Mouse (Mus musculus): ENCODE data around the gene Epha1. TPM values are rescaled to one million over a fixed set of nuclear protein-coding genes. Genes with fewer than 3 reads are reported as not detected.
A peak's percentile ranks its signal among the peaks of the same experiment; 100 is the strongest.

The Epha1 gene
- polyA plus RNA-seq (2015; fragmentation: Nextera tagmentation; extraction: Ambion mirVana) = 0.25 and 0.49 TPM in 2 replicates

- Histone ChIP-seq H3K9ac (ENCODE audit: low read depth, low read length) (peak within 1 kb of the TSS; percentile 54), H3K4me3 (ENCODE audit: low read length) (peak within 1 kb of the TSS; percentile 49), H3K9me3 (ENCODE audit: control insufficient read depth, low read length) (no peaks in the 10 kb centered on the region), H3K4me2 (ENCODE audit: low read length) (peak within 1 kb of the TSS; percentile 97), H3K27ac (ENCODE audit: low read depth, low read length) (no peak within 1 kb of the TSS), H3K36me3 (ENCODE audit: control insufficient read depth, insufficient read depth, low read length) (no peaks in the 10 kb centered on the region), H3K27me3 (replicated peaks; ENCODE audit: control insufficient read depth, insufficient read depth, low read length) (no peaks in the 10 kb centered on the region; the same call in 1 of the 2 replicates), H3K4me1 (ENCODE audit: control insufficient read depth, insufficient read depth, low read depth, low read length) (peaks cover 14% of the 10 kb centered on the region)
- ATAC-seq = peak; percentile 69
- WGBS = under 1% methylated on average over 29 of the region's 36 CpGs
Observed at GRCm38 (mm10) chr6:42372816-42373547, at the start of gene Epha1. Gene Epha1, minus strand, starts transcription at chr6:42373268.

GRCm38 (mm10) chr6:42421439-42421838, 48.4 kb upstream of the Epha1 start:
- Histone ChIP-seq H3K36me3 (ENCODE audit: control insufficient read depth, insufficient read depth, low read length) (no peaks in the 10 kb centered on the region), H3K9ac (ENCODE audit: low read depth, low read length) (no peak overlapping the region), H3K4me3 (ENCODE audit: low read length) (no peak overlapping the region), H3K27me3 (replicated peaks; ENCODE audit: control insufficient read depth, insufficient read depth, low read length) (no peaks in the 10 kb centered on the region), H3K4me1 (ENCODE audit: control insufficient read depth, insufficient read depth, low read depth, low read length) (no peaks in the 10 kb centered on the region), H3K4me2 (ENCODE audit: low read length) (no peak overlapping the region), H3K9me3 (ENCODE audit: control insufficient read depth, low read length) (no peaks in the 10 kb centered on the region), H3K27ac (ENCODE audit: low read depth, low read length) (no peak overlapping the region)
- no peak for ATAC-seq
- WGBS = 66% methylated on average over 2 of the region's 2 CpGs

- Histone ChIP-seq H3K4me1 (ENCODE audit: control insufficient read depth, insufficient read depth, low read depth, low read length) (no peaks in the 10 kb centered on the region), H3K27ac (ENCODE audit: low read depth, low read length) (no peak overlapping the region), H3K4me3 (ENCODE audit: low read length) (no peak overlapping the region), H3K9me3 (ENCODE audit: control insufficient read depth, low read length) (no peaks in the 10 kb centered on the region), H3K36me3 (ENCODE audit: control insufficient read depth, insufficient read depth, low read length) (no peaks in the 10 kb centered on the region), H3K4me2 (ENCODE audit: low read length) (no peak overlapping the region), H3K9ac (ENCODE audit: low read depth, low read length) (no peak overlapping the region), H3K27me3 (replicated peaks; ENCODE audit: control insufficient read depth, insufficient read depth, low read length) (no peaks in the 10 kb centered on the region)
- 90% methylated on average over 2 of the region's 2 CpGs for WGBS
- no peak for ATAC-seq
Observed at GRCm38 (mm10) chr6:42419443-42419842, 46.4 kb upstream of the Epha1 start.

GRCm38 (mm10) chr6:42405134-42405533, 32.1 kb upstream of the Epha1 start, which contains the start of gene Tas2r135:
Gene Tas2r135, plus strand, starts transcription at chr6:42405434.
- ATAC-seq = no peak
- WGBS = 84% methylated on average over 2 of the region's 2 CpGs
- Histone ChIP-seq H3K9ac (ENCODE audit: low read depth, low read length) (no peak within 1 kb of the TSS), H3K4me2 (ENCODE audit: low read length) (no peak within 1 kb of the TSS), H3K4me3 (ENCODE audit: low read length) (no peak within 1 kb of the TSS), H3K36me3 (ENCODE audit: control insufficient read depth, insufficient read depth, low read length) (no peaks in the 10 kb centered on the region), H3K27ac (ENCODE audit: low read depth, low read length) (no peak within 1 kb of the TSS), H3K4me1 (ENCODE audit: control insufficient read depth, insufficient read depth, low read depth, low read length) (no peaks in the 10 kb centered on the region), H3K9me3 (ENCODE audit: control insufficient read depth, low read length) (no peaks in the 10 kb centered on the region), H3K27me3 (replicated peaks; ENCODE audit: control insufficient read depth, insufficient read depth, low read length) (no peaks in the 10 kb centered on the region)

GRCm38 (mm10) chr6:42399938-42400337, 26.9 kb upstream of the Epha1 start, which contains the start of gene Tas2r143:
Gene Tas2r143, plus strand, starts transcription at chr6:42400238.
- no peaks in the 10 kb centered on the region for H3K27me3 ChIP-seq (replicated peaks; ENCODE audit: control insufficient read depth, insufficient read depth, low read length)
- 94% methylated on average over 1 of the region's 1 CpGs for WGBS
- ATAC-seq = no peak
- H3K9ac ChIP-seq (ENCODE audit: low read depth, low read length) = no peak within 1 kb of the TSS
- H3K27ac ChIP-seq (ENCODE audit: low read depth, low read length) = no peak within 1 kb of the TSS
- no peaks in the 10 kb centered on the region for H3K9me3 ChIP-seq (ENCODE audit: control insufficient read depth, low read length)
- H3K36me3 ChIP-seq (ENCODE audit: control insufficient read depth, insufficient read depth, low read length) = no peaks in the 10 kb centered on the region
- H3K4me2 ChIP-seq (ENCODE audit: low read length) = no peak within 1 kb of the TSS
- no peaks in the 10 kb centered on the region for H3K4me1 ChIP-seq (ENCODE audit: control insufficient read depth, insufficient read depth, low read depth, low read length)
- H3K4me3 ChIP-seq (ENCODE audit: low read length) = no peak within 1 kb of the TSS

GRCm38 (mm10) chr6:42398998-42399397, 25.9 kb upstream of the Epha1 start:
- Histone ChIP-seq H3K27me3 (replicated peaks; ENCODE audit: control insufficient read depth, insufficient read depth, low read length) (no peaks in the 10 kb centered on the region), H3K4me1 (ENCODE audit: control insufficient read depth, insufficient read depth, low read depth, low read length) (no peaks in the 10 kb centered on the region), H3K27ac (ENCODE audit: low read depth, low read length) (no peak overlapping the region), H3K9ac (ENCODE audit: low read depth, low read length) (no peak overlapping the region), H3K9me3 (ENCODE audit: control insufficient read depth, low read length) (no peaks in the 10 kb centered on the region), H3K4me3 (ENCODE audit: low read length) (no peak overlapping the region), H3K36me3 (ENCODE audit: control insufficient read depth, insufficient read depth, low read length) (no peaks in the 10 kb centered on the region), H3K4me2 (ENCODE audit: low read length) (no peak overlapping the region)
- ATAC-seq = no peak
- WGBS = 100% methylated on average over 1 of the region's 1 CpGs

- H3K4me3 ChIP-seq (ENCODE audit: low read length) = no peak overlapping the region
Observed at GRCm38 (mm10) chr6:42398285-42398684, 25.2 kb upstream of the Epha1 start.

GRCm38 (mm10) chr6:42397041-42397657, 24.1 kb upstream of the Epha1 start:
- Histone ChIP-seq H3K27me3 (replicated peaks; ENCODE audit: control insufficient read depth, insufficient read depth, low read length) (no peaks in the 10 kb centered on the region), H3K4me1 (ENCODE audit: control insufficient read depth, insufficient read depth, low read depth, low read length) (no peaks in the 10 kb centered on the region), H3K36me3 (ENCODE audit: control insufficient read depth, insufficient read depth, low read length) (no peaks in the 10 kb centered on the region), H3K4me2 (ENCODE audit: low read length) (no peak overlapping the region), H3K27ac (ENCODE audit: low read depth, low read length) (no peak overlapping the region), H3K4me3 (ENCODE audit: low read length) (no peak overlapping the region), H3K9me3 (ENCODE audit: control insufficient read depth, low read length) (no peaks in the 10 kb centered on the region), H3K9ac (ENCODE audit: low read depth, low read length) (no peak overlapping the region)
- no peak for ATAC-seq
- WGBS = 84% methylated on average over 3 of the region's 3 CpGs

More at GRCm38 (mm10) chr6:42398285-42398684, 25.2 kb upstream of the Epha1 start:
- H3K27ac ChIP-seq (ENCODE audit: low read depth, low read length) = no peak overlapping the region
- no peaks in the 10 kb centered on the region for H3K9me3 ChIP-seq (ENCODE audit: control insufficient read depth, low read length)
- H3K27me3 ChIP-seq (replicated peaks; ENCODE audit: control insufficient read depth, insufficient read depth, low read length) = no peaks in the 10 kb centered on the region
- WGBS = 89% methylated on average over 3 of the region's 3 CpGs
- no peaks in the 10 kb centered on the region for H3K4me1 ChIP-seq (ENCODE audit: control insufficient read depth, insufficient read depth, low read depth, low read length)
- H3K4me2 ChIP-seq (ENCODE audit: low read length) = no peak overlapping the region
- H3K36me3 ChIP-seq (ENCODE audit: control insufficient read depth, insufficient read depth, low read length) = no peaks in the 10 kb centered on the region
- H3K9ac ChIP-seq (ENCODE audit: low read depth, low read length) = no peak overlapping the region
- ATAC-seq = no peak

GRCm38 (mm10) chr6:42395960-42396809, 23.1 kb upstream of the Epha1 start:
- no peak overlapping the region for H3K4me2 ChIP-seq (ENCODE audit: low read length)
- no peaks in the 10 kb centered on the region for H3K4me1 ChIP-seq (ENCODE audit: control insufficient read depth, insufficient read depth, low read depth, low read length)
- no peaks in the 10 kb centered on the region for H3K27me3 ChIP-seq (replicated peaks; ENCODE audit: control insufficient read depth, insufficient read depth, low read length)
- no peak overlapping the region for H3K27ac ChIP-seq (ENCODE audit: low read depth, low read length)
- WGBS = 62% methylated on average over 9 of the region's 9 CpGs
- H3K36me3 ChIP-seq (ENCODE audit: control insufficient read depth, insufficient read depth, low read length) = no peaks in the 10 kb centered on the region
- H3K9me3 ChIP-seq (ENCODE audit: control insufficient read depth, low read length) = no peaks in the 10 kb centered on the region
- no peak overlapping the region for H3K4me3 ChIP-seq (ENCODE audit: low read length)
- no peak overlapping the region for H3K9ac ChIP-seq (ENCODE audit: low read depth, low read length)
- ATAC-seq = no peak

All from hindbrain, embryonic 16.5 days (tissue).